Mouse (Mus musculus) limb, embryonic 14.5 days (tissue): ENCODE data around the gene Stard8. TPM values are rescaled to one million over a fixed set of nuclear protein-coding genes. Genes with fewer than 3 reads are reported as not detected.

ENCODE experiments used
- ATAC-seq: fragments of 200-750 bp; cut with Nextera tagmentation; 2 replicates; pipeline ENCODE4 v1.8.0; 2017; ENCODE audit warnings: low read depth, moderate number of reproducible peaks, moderate TSS enrichment; ENCODE audit not compliant: low FRiP score
- DNase-seq: peaks from one replicate; pipeline ENCODE4 v3.0.0-alpha.2; 2015; ENCODE audit warnings: low spot score
- H3K27ac ChIP-seq: fragments of 300-500 bp; sonication (generic); replicated peaks from 2 replicates; pipeline ENCODE4 v1.5.1; 2014; ENCODE audit warnings: low read depth, mild to moderate bottlenecking, low read length, moderate library complexity, mixed read lengths
- H3K27me3 ChIP-seq: fragments of 300-500 bp; sonication (generic); 2 replicates; pipeline ENCODE4 v1.6.1; 2014; ENCODE audit warnings: low read length, mixed read lengths; ENCODE audit not compliant: control insufficient read depth, insufficient read depth
- H3K36me3 ChIP-seq: fragments of 300-500 bp; sonication (generic); 2 replicates; pipeline ENCODE4 v1.6.1; 2014; ENCODE audit warnings: mild to moderate bottlenecking, low read length, moderate library complexity, mixed read lengths; ENCODE audit not compliant: control insufficient read depth, insufficient read depth
- H3K4me1 ChIP-seq: fragments of 300-500 bp; sonication (generic); 2 replicates; pipeline ENCODE4 v1.6.1; 2014; ENCODE audit warnings: antibody characterized with exemption, low read length, mixed read lengths; ENCODE audit not compliant: control insufficient read depth, insufficient read depth
- H3K4me2 ChIP-seq: fragments of 300-500 bp; sonication (generic); replicated peaks from 2 replicates; pipeline ENCODE4 v1.6.1; 2014; ENCODE audit warnings: low read depth, mild to moderate bottlenecking, low read length, moderate library complexity; ENCODE audit not compliant: severe bottlenecking
- H3K4me3 ChIP-seq: fragments of 300-500 bp; sonication (generic); replicated peaks from 2 replicates; pipeline ENCODE4 v1.5.1; 2014; ENCODE audit warnings: low read length
- H3K9ac ChIP-seq: fragments of 300-500 bp; sonication (generic); 2 replicates; pipeline ENCODE4 v1.6.1; 2014; ENCODE audit warnings: mild to moderate bottlenecking, low read depth, low read length, moderate library complexity; ENCODE audit not compliant: severe bottlenecking
- H3K9me3 ChIP-seq: fragments of 300-500 bp; sonication (generic); 2 replicates; pipeline ENCODE4 v1.6.1; 2016; ENCODE audit warnings: low read length; ENCODE audit not compliant: control insufficient read depth
- POLR2A ChIP-seq: fragments of 200-500 bp; IDR thresholded peaks from 2 replicates; pipeline ENCODE4 v1.8.0; 2012; ENCODE audit warnings: inconsistent platforms, mild to moderate bottlenecking, moderate library complexity, borderline replicate concordance; ENCODE audit not compliant: insufficient read depth, insufficient read length; ENCODE audit errors: extremely low read depth
- WGBS: fragments of 180-500 bp; shearing (Covaris S2); extraction: QIAGEN DNeasy Blood & Tissue Kit; methylation state at CpG from one replicate; pipeline ENCODE4 v1.1.7; 2014; 5-methylcytosine and 5-hydroxymethylcytosine counted together
- polyA plus RNA-seq, 2 experiments: library from polyadenylated mRNA; depleted of rRNA in 1 of 2; stranded (reverse) in 1 of 2; unstranded in 1 of 2; fragments of >200 nt; fragmentation: Nextera tagmentation in 1 of 2; extraction: Ambion mirVana in 1 of 2; gene quantifications; 2 replicates each; pipeline versions ENCODE4 v1.2.1 to v1.2.3; 2012 to 2014

Stard8 gene
- polyA plus RNA-seq, 2 experiments: 7.4 to 13.7 TPM

- Histone ChIP-seq H3K36me3 (no peaks in the 10 kb centered on the region), H3K4me1 (no peaks in the 10 kb centered on the region), H3K4me3 (no peak overlapping the region), H3K9me3 (no peaks in the 10 kb centered on the region), H3K9ac (no peak overlapping the region), H3K4me2 (no peak overlapping the region), H3K27me3 (no peaks in the 10 kb centered on the region), H3K27ac (no peak overlapping the region)
- no peak for DNase-seq
- TF ChIP-seq POLR2A: no peak
- ATAC-seq: no peak
- 82% methylated on average over 7 of the region's 7 CpGs for WGBS
Observed at GRCm38 (mm10) chrX:99054512-99054911, 51.5 kb downstream of the Stard8 start.

DNA sequence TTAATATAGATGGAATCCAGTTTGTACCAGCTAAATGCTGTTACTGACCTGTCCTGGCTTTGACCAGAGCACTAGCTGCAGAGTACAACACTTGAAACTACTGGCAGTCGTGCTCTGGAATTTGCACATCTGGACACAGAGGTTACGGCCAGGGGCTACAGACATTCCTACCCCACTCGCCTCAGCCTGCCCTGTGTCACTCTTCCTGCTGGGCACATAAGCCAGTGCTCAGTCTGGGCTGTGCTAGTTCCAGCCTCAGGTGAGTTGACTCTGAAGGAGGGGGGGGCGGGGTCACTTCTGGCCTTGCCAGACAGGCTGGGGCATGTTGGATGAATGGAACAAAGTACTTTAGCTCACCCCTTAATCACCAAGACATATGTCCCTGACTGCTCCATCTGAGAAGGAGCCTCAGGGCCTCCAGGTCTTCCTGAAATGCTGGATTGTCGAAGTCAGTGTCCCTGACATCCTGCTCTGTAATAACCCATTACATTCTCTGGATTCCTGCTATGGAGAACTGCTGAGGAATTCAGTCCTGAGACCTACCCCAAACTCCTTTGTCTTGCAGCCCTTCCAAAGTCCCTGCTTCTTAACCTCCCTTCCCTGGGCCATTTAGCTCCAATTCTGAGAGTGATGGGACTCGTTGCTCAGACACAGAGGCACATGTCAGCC, 54.9 kb downstream of the Stard8 start:
- H3K9me3 ChIP-seq: no peaks in the 10 kb centered on the region
- DNase-seq (no peak), ATAC-seq (no peak)
- no peaks in the 10 kb centered on the region for H3K36me3 ChIP-seq
- H3K9ac ChIP-seq: no peak overlapping the region
- H3K4me3 ChIP-seq: no peak overlapping the region
- TF ChIP-seq POLR2A: no peak
- no peak overlapping the region for H3K27ac ChIP-seq
- WGBS: 47% methylated on average over 6 of the region's 6 CpGs
- H3K4me1 ChIP-seq: no peaks in the 10 kb centered on the region
- H3K4me2 ChIP-seq: no peak overlapping the region
- no peaks in the 10 kb centered on the region for H3K27me3 ChIP-seq

DNA sequence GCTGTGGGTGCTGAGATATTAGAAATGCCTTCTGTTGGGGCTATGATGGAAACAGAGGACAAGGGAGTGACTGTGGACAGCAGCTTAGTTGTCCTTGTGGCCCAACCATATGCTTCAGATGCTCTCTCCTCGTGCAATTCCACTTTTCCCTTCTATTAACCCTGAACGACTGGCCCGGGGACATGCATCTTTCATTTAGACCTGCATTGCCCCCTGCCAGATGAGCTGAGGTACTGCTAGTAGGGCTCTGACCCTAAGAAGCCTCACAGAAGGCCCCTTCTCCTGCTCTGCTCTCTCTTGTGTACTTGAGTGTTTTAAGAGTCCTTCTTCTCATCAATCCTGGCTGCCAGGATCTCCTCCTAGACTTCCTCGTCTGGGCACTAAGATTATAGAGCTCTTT, 56.1 kb downstream of the Stard8 start:
- no peaks in the 10 kb centered on the region for H3K36me3 ChIP-seq
- 31% methylated on average over 4 of the region's 4 CpGs for WGBS
- H3K4me3 ChIP-seq: no peak overlapping the region
- no peak overlapping the region for H3K27ac ChIP-seq
- no peaks in the 10 kb centered on the region for H3K4me1 ChIP-seq
- no peak for TF ChIP-seq POLR2A
- DNase-seq (no peak), ATAC-seq (no peak)
- H3K9ac ChIP-seq: no peak overlapping the region
- no peak overlapping the region for H3K4me2 ChIP-seq
- H3K27me3 ChIP-seq: no peaks in the 10 kb centered on the region
- no peaks in the 10 kb centered on the region for H3K9me3 ChIP-seq

- no peak overlapping the region for H3K4me3 ChIP-seq
- ATAC-seq: no peak
Observed at GRCm38 (mm10) chrX:99065582-99065981, 62.5 kb downstream of the Stard8 start.

DNA sequence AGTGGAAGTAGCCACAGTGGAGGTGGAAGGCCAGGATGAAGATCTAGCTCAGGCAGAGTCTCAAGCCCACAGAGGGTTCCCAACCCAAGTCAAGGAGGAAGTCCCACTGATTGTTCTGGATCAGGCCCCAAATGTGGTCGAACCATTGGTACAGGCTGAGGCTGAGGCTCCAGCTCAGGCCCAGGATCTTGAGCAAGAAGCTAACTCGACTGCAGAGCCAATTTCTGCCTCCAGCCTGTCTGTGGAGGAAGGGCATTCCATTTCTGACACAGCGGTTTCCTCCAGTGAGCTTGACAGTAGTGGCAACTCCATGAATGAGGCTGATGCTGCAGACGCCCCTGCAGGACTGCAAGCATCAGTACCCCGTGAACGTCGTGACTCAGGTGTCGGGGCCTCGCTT, 63.5 kb downstream of the Stard8 start:
- WGBS: 89% methylated on average over 9 of the region's 9 CpGs
- Histone ChIP-seq H3K4me3 (no peak overlapping the region), H3K27ac (no peak overlapping the region), H3K9me3 (no peaks in the 10 kb centered on the region), H3K27me3 (no peaks in the 10 kb centered on the region), H3K4me1 (no peaks in the 10 kb centered on the region), H3K36me3 (no peaks in the 10 kb centered on the region), H3K9ac (no peak overlapping the region), H3K4me2 (no peak overlapping the region)
- no peak for TF ChIP-seq POLR2A
- ATAC-seq (no peak), DNase-seq (no peak)

More at GRCm38 (mm10) chrX:99065582-99065981, 62.5 kb downstream of the Stard8 start:
- no peaks in the 10 kb centered on the region for H3K27me3 ChIP-seq
- WGBS: 85% methylated on average over 9 of the region's 9 CpGs
- H3K27ac ChIP-seq: no peak overlapping the region
- H3K4me2 ChIP-seq: no peak overlapping the region
- no peak for TF ChIP-seq POLR2A
- H3K4me1 ChIP-seq: no peaks in the 10 kb centered on the region
- DNase-seq: no peak
- no peaks in the 10 kb centered on the region for H3K36me3 ChIP-seq
- no peak overlapping the region for H3K9ac ChIP-seq
- no peaks in the 10 kb centered on the region for H3K9me3 ChIP-seq
